In the genomic region with DNA sequence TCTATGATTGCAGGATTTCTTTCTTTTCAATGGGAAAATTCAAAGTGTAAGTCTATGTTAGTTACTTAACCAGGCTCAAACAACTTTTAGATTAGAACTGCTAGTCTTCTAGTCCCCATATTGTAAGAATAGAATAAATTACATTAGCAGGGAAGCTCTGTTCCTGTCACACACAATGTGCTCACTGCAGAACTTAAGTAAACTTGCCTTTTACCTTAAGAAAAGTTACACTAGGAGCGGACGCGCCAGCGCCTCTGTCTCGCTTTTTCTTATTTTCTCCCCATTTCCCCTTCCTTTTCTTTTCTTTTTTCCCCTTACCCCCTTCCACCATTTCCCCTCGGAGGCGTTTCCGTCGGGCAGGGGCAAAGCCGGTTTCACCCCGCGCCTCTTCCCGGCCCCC, we compare ENCODE assay signal across 10 mouse cellular contexts. TPM values are rescaled to one million over a fixed set of nuclear protein-coding genes. Genes with fewer than 3 reads are reported as not detected.
DNase-seq lines count a peak whose midpoint lies in the region; ATAC-seq and TF ChIP-seq lines count a peak whose summit lies in the region.
"Had no signal": no experiment of that assay in that cellular context is flagged by ENCODE, and none has a peak within 500 bp of the region (broad histone marks: within the 10 kb centered on the region; RNA-seq: fewer than 3 reads in every experiment).

No protein-coding gene starts in this region.

- no peak for ATAC-seq in hindbrain, embryonic 14.5 days (ENCODE audit: low FRiP score)
- no peak for ATAC-seq in midbrain, embryonic 11.5 days (ENCODE audit: low FRiP score)
- ATAC-seq in CD4-positive, CD25-positive, alpha-beta regulatory T cell, adult 4 months = no peak

- H3K36me3 ChIP-seq in heart, embryonic 10.5 days = no peaks in the 10 kb centered on the region
- H3K36me3 ChIP-seq in heart, adult 2 months (ENCODE audit: control insufficient read depth, insufficient read depth, low read length) = no peaks in the 10 kb centered on the region
- H3K36me3 ChIP-seq in hindbrain, embryonic 14.5 days (replicated peaks; ENCODE audit: control insufficient read depth, insufficient read depth) = no peaks in the 10 kb centered on the region
- H3K36me3 ChIP-seq in midbrain, embryonic 11.5 days (ENCODE audit: control insufficient read depth, insufficient read depth, low read length) = no peaks in the 10 kb centered on the region

- WGBS in heart, embryonic 10.5 days = 7% methylated on average over 13 of the region's 13 CpGs
- 20% methylated on average over 13 of the region's 13 CpGs for WGBS in heart, adult 2 months
- WGBS in hindbrain, embryonic 14.5 days = 5% methylated on average over 13 of the region's 13 CpGs
- 7% methylated on average over 13 of the region's 13 CpGs for WGBS in midbrain, embryonic 11.5 days

- H3K27me3 ChIP-seq in heart, embryonic 10.5 days (ENCODE audit: insufficient read depth, poor library complexity, severe bottlenecking) = peaks cover 30% of the 10 kb centered on the region
- no peaks in the 10 kb centered on the region for H3K27me3 ChIP-seq in heart, adult 2 months (ENCODE audit: control insufficient read depth, insufficient read depth, low read length)
- peaks cover 17% of the 10 kb centered on the region; the same call in 1 of the 2 replicates for H3K27me3 ChIP-seq in hindbrain, embryonic 14.5 days (ENCODE audit: control insufficient read depth, insufficient read depth, low read length)
- peaks cover 4% of the 10 kb centered on the region; the same call in 1 of the 2 replicates for H3K27me3 ChIP-seq in midbrain, embryonic 11.5 days (ENCODE audit: control insufficient read depth, insufficient read depth, low read length)

- no peak for DNase-seq in heart, embryonic 10.5 days (ENCODE audit: low spot score)
- DNase-seq in heart, adult 2 months = no peak
- peak; percentile 13 for DNase-seq in ZHBTc4 (ENCODE audit: low read depth, low spot score)
- DNase-seq in hindbrain, embryonic 14.5 days (ENCODE audit: low spot score) = no peak
- DNase-seq in midbrain, embryonic 11.5 days (ENCODE audit: low spot score, missing footprints) = peak; percentile 91
- no peak for DNase-seq in layer of hippocampus, postnatal 10 days (ENCODE audit: low spot score in 2 of 2)
- DNase-seq in thymus, postnatal 4 days = no peak
- DNase-seq: cerebellum, adult 8-10 months had no signal

- H3K27ac ChIP-seq in heart, embryonic 10.5 days = 0 out of 2 replicates have a peak overlapping the region, but pooled peaks have one; percentile 52
- no peak overlapping the region for H3K27ac ChIP-seq in heart, adult 2 months
- H3K27ac ChIP-seq in hindbrain, embryonic 14.5 days = no peak overlapping the region
- no peak overlapping the region for H3K27ac ChIP-seq in midbrain, embryonic 11.5 days (ENCODE audit: low read depth, low read length)
- H3K27ac ChIP-seq: macrophage had no signal

- intact Hi-C loops in heart, adult 2 months (cut with DNase I) = no loop called here

- no peak overlapping the region for H3K9ac ChIP-seq in heart, adult 2 months (ENCODE audit: low read depth, low read length)
- H3K9ac ChIP-seq in hindbrain, embryonic 14.5 days = 0 out of 2 replicates have a peak overlapping the region, but pooled peaks have one; percentile 11
- peak overlapping the region; percentile 55 for H3K9ac ChIP-seq in midbrain, embryonic 11.5 days (ENCODE audit: low read length)

- peak overlapping the region; percentile 49 for H3K4me2 ChIP-seq in hindbrain, embryonic 14.5 days (replicated peaks)
- H3K4me2 ChIP-seq in midbrain, embryonic 11.5 days = peak overlapping the region; percentile 58

- no peaks in the 10 kb centered on the region for H3K9me3 ChIP-seq in heart, embryonic 10.5 days
- H3K9me3 ChIP-seq in hindbrain, embryonic 14.5 days (ENCODE audit: control insufficient read depth, low read length) = no peaks in the 10 kb centered on the region
- H3K9me3 ChIP-seq in midbrain, embryonic 11.5 days (ENCODE audit: control insufficient read depth, low read length) = no peaks in the 10 kb centered on the region

- no peaks in the 10 kb centered on the region for H3K79me2 ChIP-seq in heart, adult 2 months (replicated peaks; ENCODE audit: control insufficient read depth, insufficient read depth, low read length)

- no peak for TF ChIP-seq EP300 in heart, adult 2 months (IDR thresholded peaks at IDR 0.05; ENCODE audit: insufficient read depth, low read depth, low read length)

- peak overlapping the region; percentile 61 for H3K4me3 ChIP-seq in heart, embryonic 10.5 days
- H3K4me3 ChIP-seq in heart, adult 2 months = no peak overlapping the region
- peak overlapping the region; percentile 30 for H3K4me3 ChIP-seq in hindbrain, embryonic 14.5 days (replicated peaks; ENCODE audit: low read length)
- H3K4me3 ChIP-seq in midbrain, embryonic 11.5 days (ENCODE audit: low read depth, low read length) = peak overlapping the region; percentile 31

- TF ChIP-seq CTCF in heart, adult 2 months (IDR thresholded peaks at IDR 0.05) = no peak

- no peak for TF ChIP-seq POLR2A in heart, adult 2 months (IDR thresholded peaks at IDR 0.05; ENCODE audit: insufficient read depth, low read depth, low read length)

- H3K4me1 ChIP-seq in heart, embryonic 10.5 days = 0 out of 2 replicates have a peak, but pooled peaks cover 3% of the 10 kb centered on the region
- H3K4me1 ChIP-seq in heart, adult 2 months (ENCODE audit: control insufficient read depth, insufficient read depth, low read length) = no peaks in the 10 kb centered on the region
- no peaks in the 10 kb centered on the region for H3K4me1 ChIP-seq in hindbrain, embryonic 14.5 days (replicated peaks; ENCODE audit: control insufficient read depth, insufficient read depth, low read length)
- H3K4me1 ChIP-seq in midbrain, embryonic 11.5 days (ENCODE audit: control insufficient read depth, insufficient read depth, low read length) = no peaks in the 10 kb centered on the region

RNA-seq across cellular contexts. Expression of a gene that starts 21.8 kb away (rescaled TPM):
- polyA plus RNA-seq in heart, embryonic 10.5 days (2016; fragmentation: Nextera tagmentation; extraction: Ambion mirVana) = 36.6 and 44.4 TPM in 2 replicates
- 10 to 100 TPM; 29.1 to 34.7 TPM for total RNA-seq in heart, adult 2 months (2021)
- 6.9 and 14.8 TPM in 2 replicates for polyA plus RNA-seq in heart, adult 2 months (2012; rRNA removed)
- polyA plus RNA-seq in hindbrain, embryonic 14.5 days (2014; fragmentation: Nextera tagmentation; extraction: Ambion mirVana) = 53.0 and 60.8 TPM in 2 replicates
- 62.5 and 63.3 TPM in 2 replicates for polyA plus RNA-seq in midbrain, embryonic 11.5 days (2014; fragmentation: Nextera tagmentation; extraction: Ambion mirVana)
- polyA plus RNA-seq in CD4-positive, CD25-positive, alpha-beta regulatory T cell, adult 4 months (2017; shearing (Covaris generic)) = 10 to 100 TPM; 63.5 to 69.4 TPM
- total RNA-seq in layer of hippocampus, postnatal 10 days (2021) = 10 to 100 TPM; 88.7 to 99.0 TPM

RNA-seq across cellular contexts. Expression of a gene that starts 53.1 kb away (rescaled TPM):
- 16.2 and 21.3 TPM in 2 replicates for polyA plus RNA-seq in heart, embryonic 10.5 days (2016; fragmentation: Nextera tagmentation; extraction: Ambion mirVana)
- 10 to 100 TPM; 19.2 to 21.6 TPM for total RNA-seq in heart, adult 2 months (2021)
- polyA plus RNA-seq in heart, adult 2 months (2012; rRNA removed) = 5.4 and 11.3 TPM in 2 replicates
- polyA plus RNA-seq in hindbrain, embryonic 14.5 days (2014; fragmentation: Nextera tagmentation; extraction: Ambion mirVana) = 26.0 and 26.3 TPM in 2 replicates
- polyA plus RNA-seq in midbrain, embryonic 11.5 days (2014; fragmentation: Nextera tagmentation; extraction: Ambion mirVana) = 23.5 and 27.7 TPM in 2 replicates
- 10 to 100 TPM; 52.6 to 53.7 TPM for polyA plus RNA-seq in CD4-positive, CD25-positive, alpha-beta regulatory T cell, adult 4 months (2017; shearing (Covaris generic))
- total RNA-seq in layer of hippocampus, postnatal 10 days (2021) = 10 to 100 TPM; 28.5 to 32.1 TPM

Comparison
In these comparisons a context has a peak if more than half of its experiments do, and no peak if none do; other contexts are left out.
1. DNase-seq: peak in ZHBTc4 (single experiment) and midbrain, embryonic 11.5 days (single experiment); none in heart, embryonic 10.5 days (single experiment), heart, adult 2 months (0 of 2), hindbrain, embryonic 14.5 days (single experiment), layer of hippocampus, postnatal 10 days (0 of 2) and thymus, postnatal 4 days (single experiment).